Mouse (Mus musculus) embryonic facial prominence, embryonic 13.5 days (tissue): Measurements from ENCODE around the gene Trib3. TPM values are rescaled to one million over a fixed set of nuclear protein-coding genes. Genes with fewer than 3 reads are reported as not detected.

Experiments used
- ATAC-seq: fragments of 200-750 bp; cut with Nextera tagmentation; 2 replicates; pipeline ENCODE4 v1.8.0; 2017; ENCODE audit warnings: low read depth; ENCODE audit not compliant: insufficient number of reproducible peaks, insufficient read depth, low FRiP score, low TSS enrichment
- H3K27ac ChIP-seq: fragments of 300-500 bp; sonication (generic); 2 replicates; pipeline ENCODE4 v1.5.1; 2015; ENCODE audit warnings: moderate library complexity, mild to moderate bottlenecking, inconsistent platforms
- H3K27me3 ChIP-seq: fragments of 300-500 bp; sonication (generic); 2 replicates; pipeline ENCODE4 v1.6.1; 2015; ENCODE audit warnings: mild to moderate bottlenecking, inconsistent platforms
- H3K36me3 ChIP-seq: fragments of 300-500 bp; sonication (generic); 2 replicates; pipeline ENCODE4 v1.6.1; 2015; ENCODE audit warnings: mild to moderate bottlenecking, inconsistent platforms
- H3K4me1 ChIP-seq: fragments of 300-500 bp; sonication (generic); 2 replicates; pipeline ENCODE4 v1.6.1; 2015; ENCODE audit warnings: inconsistent platforms
- H3K4me2 ChIP-seq: fragments of 300-500 bp; sonication (generic); 2 replicates; pipeline ENCODE4 v1.6.1; 2015; ENCODE audit warnings: moderate library complexity, mild to moderate bottlenecking, inconsistent platforms
- H3K4me3 ChIP-seq: fragments of 300-500 bp; sonication (generic); 2 replicates; pipeline ENCODE4 v1.5.1; 2015; ENCODE audit warnings: mild to moderate bottlenecking, inconsistent platforms
- H3K9ac ChIP-seq: fragments of 300-500 bp; sonication (generic); 2 replicates; pipeline ENCODE4 v1.6.1; 2015; ENCODE audit warnings: mild to moderate bottlenecking, inconsistent platforms
- H3K9me3 ChIP-seq: fragments of 300-500 bp; sonication (generic); 2 replicates; pipeline ENCODE4 v1.6.1; 2016; ENCODE audit warnings: inconsistent platforms
- WGBS: fragments of 180-500 bp; shearing (Covaris S2); methylation state at CpG from one replicate; pipeline ENCODE4 v1.1.7; 2015; ENCODE audit warnings: mixed read lengths; 5-methylcytosine and 5-hydroxymethylcytosine counted together
- polyA plus RNA-seq: library from polyadenylated mRNA; unstranded; fragments of >200 nt; fragmentation: Nextera tagmentation; extraction: Ambion mirVana; gene quantifications from 2 replicates; pipeline ENCODE4 v1.2.1, GENCODE M21; 2015

Gene Trib3
- polyA plus RNA-seq, 1 experiment from 2014 or later: 2.9 TPM

- Histone ChIP-seq H3K27ac (no peak overlapping the region), H3K36me3 (peaks cover 67% of the 10 kb centered on the region), H3K27me3 (no peaks in the 10 kb centered on the region), H3K4me3 (no peak overlapping the region), H3K9me3 (no peaks in the 10 kb centered on the region), H3K4me2 (no peak overlapping the region), H3K9ac (no peak overlapping the region; the same call in 1 of the 2 replicates), H3K4me1 (peaks cover 21% of the 10 kb centered on the region)
- no peak for ATAC-seq
- 47% methylated on average over 5 of the region's 5 CpGs for WGBS
These were observed 15.9 kb downstream of the Trib3 start for GRCm38 (mm10) chr2:152327980-152328379.

DNA sequence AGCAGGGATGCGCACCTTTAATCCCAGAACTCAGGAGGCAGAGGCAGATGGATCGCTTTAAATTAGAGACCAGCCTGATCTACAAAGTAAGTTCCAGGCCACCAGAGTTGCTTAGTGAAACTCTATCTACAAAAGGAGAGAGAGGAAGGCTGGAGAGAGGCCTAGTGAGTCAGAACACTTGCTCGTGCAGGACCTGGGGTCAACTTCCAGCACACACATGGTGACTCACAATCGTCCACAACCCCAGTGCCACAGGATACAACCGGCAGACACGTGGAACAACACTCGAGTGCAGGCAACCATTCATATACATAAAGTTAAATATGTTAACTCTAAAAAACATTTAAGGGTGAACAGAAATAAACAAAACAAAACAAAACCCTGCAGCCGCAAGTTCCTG, 17.2 kb downstream of the Trib3 start:
- 85% methylated on average over 8 of the region's 8 CpGs for WGBS
- no peak overlapping the region for H3K27ac ChIP-seq

DNA sequence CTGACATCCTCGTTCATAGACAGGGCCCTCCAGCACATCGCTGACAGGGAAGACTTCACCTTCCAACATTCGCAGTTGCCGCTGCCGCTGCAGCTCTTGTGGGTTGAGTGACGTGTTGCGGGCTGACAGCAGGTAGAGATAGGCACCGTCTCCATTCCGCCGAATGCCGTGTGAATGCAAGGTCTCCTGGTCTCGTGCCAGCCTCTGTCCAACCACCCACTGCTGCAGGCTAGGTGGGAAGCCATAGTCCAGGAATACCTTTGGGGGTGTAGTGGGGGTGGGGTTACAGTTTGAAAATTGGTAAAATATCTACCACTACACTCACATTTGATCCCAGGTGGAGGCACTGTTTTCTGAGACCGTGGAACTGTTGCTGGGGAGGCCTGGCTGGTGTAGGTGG, 17.7 kb downstream of the Trib3 start:
- peaks cover 85% of the 10 kb centered on the region for H3K36me3 ChIP-seq
- 94% methylated on average over 13 of the region's 13 CpGs for WGBS
- H3K4me1 ChIP-seq: peaks cover 15% of the 10 kb centered on the region
- H3K27ac ChIP-seq: no peak overlapping the region
- no peak for ATAC-seq
- H3K9ac ChIP-seq: no peak overlapping the region
- no peak overlapping the region for H3K4me2 ChIP-seq
- H3K27me3 ChIP-seq: no peaks in the 10 kb centered on the region
- H3K9me3 ChIP-seq: no peaks in the 10 kb centered on the region
- no peak overlapping the region for H3K4me3 ChIP-seq

More for the DNA sequence above, 17.2 kb downstream of the Trib3 start:
- no peak for ATAC-seq
- Histone ChIP-seq H3K4me2 (no peak overlapping the region), H3K4me3 (no peak overlapping the region), H3K36me3 (peaks cover 80% of the 10 kb centered on the region), H3K4me1 (peaks cover 20% of the 10 kb centered on the region), H3K9ac (no peak overlapping the region), H3K9me3 (no peaks in the 10 kb centered on the region), H3K27me3 (no peaks in the 10 kb centered on the region)

DNA sequence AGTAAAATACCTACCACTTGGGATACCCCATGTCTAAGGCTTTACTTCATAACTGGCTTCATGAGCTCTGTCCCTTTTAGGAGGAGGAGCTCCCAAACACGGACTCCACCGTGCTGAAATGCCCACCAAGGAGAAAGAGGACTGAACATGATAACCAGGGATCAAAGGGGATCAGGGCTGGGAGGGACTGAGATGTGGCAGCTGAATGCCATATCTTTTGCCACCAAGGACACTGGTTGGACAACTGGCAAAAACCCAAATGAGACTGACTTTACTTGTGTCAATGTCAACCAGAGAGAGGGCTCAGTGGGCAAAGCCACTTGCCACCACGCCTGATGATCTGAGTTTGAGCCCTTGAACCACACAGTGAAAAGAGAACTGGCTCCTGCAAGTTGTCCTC, 19.0 kb downstream of the Trib3 start:
- no peaks in the 10 kb centered on the region for H3K9me3 ChIP-seq
- H3K27ac ChIP-seq: no peak overlapping the region
- 0 out of 2 replicates have a peak, but pooled peaks cover 2% of the 10 kb centered on the region for H3K4me1 ChIP-seq
- peaks cover 95% of the 10 kb centered on the region for H3K36me3 ChIP-seq
- 89% methylated on average over 3 of the region's 3 CpGs for WGBS
- H3K4me2 ChIP-seq: no peak overlapping the region
- no peak overlapping the region for H3K9ac ChIP-seq
- H3K27me3 ChIP-seq: no peaks in the 10 kb centered on the region
- no peak for ATAC-seq
- no peak overlapping the region for H3K4me3 ChIP-seq

GRCm38 (mm10) chr2:152323971-152324370, 19.9 kb downstream of the Trib3 start:
- no peak overlapping the region for H3K4me2 ChIP-seq
- no peak overlapping the region for H3K27ac ChIP-seq
- ATAC-seq: no peak
- peaks cover 98% of the 10 kb centered on the region for H3K36me3 ChIP-seq
- WGBS: 97% methylated on average over 14 of the region's 14 CpGs
- H3K9me3 ChIP-seq: no peaks in the 10 kb centered on the region
- H3K4me1 ChIP-seq: 0 out of 2 replicates have a peak, but pooled peaks cover 2% of the 10 kb centered on the region
- no peak overlapping the region for H3K4me3 ChIP-seq
- no peak overlapping the region for H3K9ac ChIP-seq
- no peaks in the 10 kb centered on the region for H3K27me3 ChIP-seq

GRCm38 (mm10) chr2:152322198-152322597, 21.6 kb downstream of the Trib3 start:
- Histone ChIP-seq H3K4me3 (no peak overlapping the region), H3K9ac (no peak overlapping the region), H3K27ac (no peak overlapping the region), H3K36me3 (peaks cover 99% of the 10 kb centered on the region), H3K4me2 (no peak overlapping the region), H3K27me3 (no peaks in the 10 kb centered on the region), H3K9me3 (no peaks in the 10 kb centered on the region), H3K4me1 (no peaks in the 10 kb centered on the region)
- ATAC-seq: no peak
- WGBS: 80% methylated on average over 6 of the region's 6 CpGs

DNA sequence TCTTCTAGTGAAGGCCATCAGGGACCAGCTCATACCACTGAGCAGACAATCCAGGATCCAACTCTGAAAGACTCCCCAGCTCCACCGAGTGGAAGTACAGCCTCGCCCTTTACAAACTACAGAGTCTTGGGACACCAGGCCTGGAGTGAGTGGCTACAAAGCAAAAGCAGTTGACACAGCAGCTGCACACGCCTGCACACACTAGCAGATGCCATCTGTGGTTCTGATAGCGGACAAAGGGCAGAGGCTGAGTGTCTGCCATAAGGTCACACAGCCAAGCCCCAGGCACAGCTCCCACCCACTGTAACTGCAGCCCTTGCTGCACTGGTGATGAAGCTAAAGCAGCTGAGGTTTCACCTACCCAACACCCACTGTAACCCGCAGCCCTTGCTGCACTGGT, 22.3 kb downstream of the Trib3 start:
- ATAC-seq: no peak
- Histone ChIP-seq H3K9me3 (no peaks in the 10 kb centered on the region), H3K4me2 (no peak overlapping the region), H3K4me3 (no peak overlapping the region), H3K4me1 (no peaks in the 10 kb centered on the region), H3K27me3 (no peaks in the 10 kb centered on the region), H3K36me3 (peaks cover 99% of the 10 kb centered on the region), H3K27ac (no peak overlapping the region), H3K9ac (no peak overlapping the region)
- 83% methylated on average over 5 of the region's 5 CpGs for WGBS

DNA sequence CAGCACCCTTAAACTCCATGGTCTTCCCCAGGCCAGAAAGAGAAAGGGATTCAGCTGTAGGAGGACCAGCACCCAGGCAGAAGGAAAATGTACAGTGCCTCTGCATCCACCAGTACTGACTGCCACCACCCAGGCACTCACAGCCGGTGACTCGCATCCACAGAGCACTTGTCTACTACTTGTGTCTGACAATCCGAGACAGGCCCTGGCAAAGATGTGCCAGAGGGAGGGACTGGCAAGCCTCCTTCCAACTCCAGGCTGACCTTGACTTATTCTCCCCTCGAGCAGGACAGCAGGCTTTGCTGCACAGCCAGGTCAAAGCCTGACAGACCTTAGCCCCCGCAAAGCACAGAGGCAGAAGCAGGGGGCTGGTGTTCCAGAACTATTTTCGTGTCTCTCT, 26.8 kb downstream of the Trib3 start:
- no peak for ATAC-seq
- no peaks in the 10 kb centered on the region for H3K27me3 ChIP-seq
- H3K4me3 ChIP-seq: no peak overlapping the region
- H3K4me1 ChIP-seq: no peaks in the 10 kb centered on the region
- peaks cover 98% of the 10 kb centered on the region for H3K36me3 ChIP-seq
- no peaks in the 10 kb centered on the region for H3K9me3 ChIP-seq
- no peak overlapping the region for H3K4me2 ChIP-seq
- H3K27ac ChIP-seq: no peak overlapping the region
- 87% methylated on average over 6 of the region's 6 CpGs for WGBS
- no peak overlapping the region for H3K9ac ChIP-seq

GRCm38 (mm10) chr2:152313926-152314325, 29.9 kb downstream of the Trib3 start:
- H3K27me3 ChIP-seq: no peaks in the 10 kb centered on the region
- peaks cover 98% of the 10 kb centered on the region for H3K36me3 ChIP-seq
- no peaks in the 10 kb centered on the region for H3K4me1 ChIP-seq
- no peak overlapping the region for H3K9ac ChIP-seq
- H3K4me3 ChIP-seq: no peak overlapping the region
- no peak overlapping the region for H3K27ac ChIP-seq
- ATAC-seq: no peak
- H3K9me3 ChIP-seq: no peaks in the 10 kb centered on the region
- 83% methylated on average over 6 of the region's 6 CpGs for WGBS
- H3K4me2 ChIP-seq: no peak overlapping the region

- no peak overlapping the region for H3K27ac ChIP-seq
- 87% methylated on average over 7 of the region's 7 CpGs for WGBS
- peaks cover 98% of the 10 kb centered on the region for H3K36me3 ChIP-seq
These were observed 30.8 kb downstream of the Trib3 start for GRCm38 (mm10) chr2:152312996-152313395.

DNA sequence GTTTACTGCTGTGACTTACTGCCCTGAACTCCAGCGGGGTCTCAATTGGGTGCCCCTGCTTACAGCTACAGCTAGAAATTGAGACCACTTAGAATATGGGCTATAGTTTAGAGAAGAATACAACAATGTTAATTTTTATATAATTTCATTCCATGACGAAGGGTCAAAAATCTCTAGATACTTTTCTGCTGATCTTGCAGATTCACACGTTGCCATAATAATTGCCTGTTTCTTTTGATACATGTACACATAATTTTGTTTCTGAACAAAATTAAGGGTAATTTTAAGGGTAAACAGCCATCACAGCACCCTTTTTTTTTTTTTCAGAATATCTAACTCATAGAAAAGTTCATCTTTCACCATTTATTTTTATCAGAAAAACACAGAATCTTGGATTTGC, 36.6 kb downstream of the Trib3 start:
- no peak overlapping the region for H3K9ac ChIP-seq
- no peak overlapping the region for H3K4me2 ChIP-seq
- no peaks in the 10 kb centered on the region for H3K4me1 ChIP-seq
- peaks cover 93% of the 10 kb centered on the region for H3K36me3 ChIP-seq
- no peaks in the 10 kb centered on the region for H3K9me3 ChIP-seq
- WGBS: 91% methylated on average over 3 of the region's 3 CpGs
- H3K27me3 ChIP-seq: no peaks in the 10 kb centered on the region
- H3K4me3 ChIP-seq: no peak overlapping the region
- no peak for ATAC-seq
- H3K27ac ChIP-seq: no peak overlapping the region

More at GRCm38 (mm10) chr2:152312996-152313395, 30.8 kb downstream of the Trib3 start:
- ATAC-seq: no peak
- Histone ChIP-seq H3K4me3 (no peak overlapping the region), H3K4me1 (no peaks in the 10 kb centered on the region), H3K27me3 (no peaks in the 10 kb centered on the region), H3K4me2 (no peak overlapping the region), H3K9ac (no peak overlapping the region), H3K9me3 (no peaks in the 10 kb centered on the region)

DNA sequence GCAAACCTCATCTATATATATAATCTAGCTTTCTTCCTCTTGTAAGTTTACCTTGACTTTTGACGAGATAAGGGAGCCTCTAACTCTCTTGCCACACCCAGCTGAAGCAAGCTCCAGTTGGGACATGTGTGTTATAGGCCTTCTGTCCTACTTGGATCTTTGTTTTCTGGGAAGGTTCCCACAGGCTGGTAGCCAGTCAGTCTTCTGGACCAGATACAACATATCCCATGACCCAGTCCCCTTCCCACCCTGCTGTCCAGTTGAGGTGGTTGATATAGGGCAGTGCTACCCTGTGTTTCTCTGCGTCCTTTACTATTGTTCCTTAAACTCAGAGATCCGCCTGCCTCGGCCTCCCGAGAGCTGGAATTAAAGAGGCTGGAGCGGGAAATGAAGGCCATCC, 38.4 kb downstream of the Trib3 start:
- no peak overlapping the region for H3K27ac ChIP-seq
- H3K36me3 ChIP-seq: peaks cover 82% of the 10 kb centered on the region
- no peaks in the 10 kb centered on the region for H3K9me3 ChIP-seq
- H3K4me2 ChIP-seq: no peak overlapping the region
- no peaks in the 10 kb centered on the region for H3K4me1 ChIP-seq
- no peak overlapping the region for H3K4me3 ChIP-seq
- H3K27me3 ChIP-seq: no peaks in the 10 kb centered on the region
- H3K9ac ChIP-seq: no peak overlapping the region
- ATAC-seq: no peak
- WGBS: 96% methylated on average over 6 of the region's 6 CpGs

GRCm38 (mm10) chr2:152303781-152304180, 40.1 kb downstream of the Trib3 start:
- Histone ChIP-seq H3K36me3 (peaks cover 65% of the 10 kb centered on the region), H3K9me3 (no peaks in the 10 kb centered on the region), H3K27ac (no peak overlapping the region), H3K4me3 (no peak overlapping the region), H3K27me3 (no peaks in the 10 kb centered on the region), H3K9ac (no peak overlapping the region), H3K4me2 (no peak overlapping the region), H3K4me1 (no peaks in the 10 kb centered on the region)
- no peak for ATAC-seq
- 51% methylated on average over 5 of the region's 5 CpGs for WGBS
